Mouse (Mus musculus): ENCODE data around the gene 2310061I04Rik.

DNA sequence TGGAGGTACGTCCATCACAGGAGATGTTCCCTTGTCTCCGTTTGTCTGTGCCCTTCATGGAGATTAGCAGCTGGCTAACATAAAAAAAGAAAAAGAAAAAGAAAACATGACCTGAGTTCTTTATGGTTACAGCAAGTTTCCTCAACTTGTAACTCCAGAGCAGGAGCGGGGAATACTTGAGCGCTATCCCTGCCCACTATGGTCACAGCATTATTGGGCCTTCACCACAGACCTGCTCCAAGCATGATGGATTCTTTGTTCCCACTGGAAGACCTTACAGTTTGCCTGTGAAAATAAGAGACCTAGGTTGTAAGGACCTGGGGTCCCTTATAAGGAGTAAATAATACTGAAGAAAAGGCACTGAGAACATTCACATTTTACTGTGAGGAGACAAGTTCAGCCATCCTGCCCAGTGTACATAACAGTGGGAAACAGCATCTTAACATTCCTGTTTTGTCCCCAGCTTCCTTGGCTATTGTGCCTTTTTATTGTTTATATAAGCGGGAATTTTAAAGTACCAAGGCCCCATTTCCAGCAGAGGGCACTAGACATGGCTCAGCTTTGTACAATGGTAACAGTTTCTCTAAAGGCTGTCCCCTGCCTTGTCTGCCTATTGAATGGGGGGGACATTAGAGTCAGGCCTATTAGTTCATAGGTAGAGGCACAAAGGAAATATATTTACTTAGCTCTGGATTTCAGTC, 23.8 kb upstream of the 2310061I04Rik start:
- TF ChIP-seq SMC3 (IDR thresholded peaks at IDR 0.05; ENCODE audit: low read depth, low read length) (no peak), RAD21 (IDR thresholded peaks at IDR 0.05; ENCODE audit: low read depth, low read length) (no peak), ZC3H11A (IDR thresholded peaks at IDR 0.05; ENCODE audit: low read depth, low read length) (no peak), CTCF (IDR thresholded peaks at IDR 0.05 in 2 of 3, conservative IDR thresholded peaks at IDR 0.05 in 1 of 3; ENCODE audit: control insufficient read depth in 1 of 3, insufficient read depth in 1 of 3, low read depth in 2 of 3, low read length in 3 of 3, poor library complexity in 1 of 3, severe bottlenecking in 1 of 3) (peak in 2 of 3 experiments; percentile 32 to 63; a peak in 2 of 6 replicates), POLR2A (IDR thresholded peaks at IDR 0.05; ENCODE audit: control insufficient read depth in 1 of 2, insufficient read depth in 1 of 2, low read depth in 1 of 2, low read length in 2 of 2, poor library complexity in 1 of 2) (no peak; a peak in 1 of 4 replicates), MAFK (IDR thresholded peaks at IDR 0.05; ENCODE audit: borderline replicate concordance, low read depth, low read length) (no peak), ELF1 (IDR thresholded peaks at IDR 0.05; ENCODE audit: low read depth, low read length) (no peak), ETS1 (IDR thresholded peaks at IDR 0.05; ENCODE audit: low read depth, low read length) (no peak), NELFE (IDR thresholded peaks at IDR 0.05; ENCODE audit: low read depth, low read length) (no peak)

Data from MEL (cell line).